Mouse (Mus musculus) WW6 (cell line): ENCODE results near the gene Gcg.

Experiments
- DNase-seq: peaks from one replicate; pipeline ENCODE4 v3.0.0-alpha.2; 2013; ENCODE audit warnings: low read depth, low spot score

The Gcg gene

DNA sequence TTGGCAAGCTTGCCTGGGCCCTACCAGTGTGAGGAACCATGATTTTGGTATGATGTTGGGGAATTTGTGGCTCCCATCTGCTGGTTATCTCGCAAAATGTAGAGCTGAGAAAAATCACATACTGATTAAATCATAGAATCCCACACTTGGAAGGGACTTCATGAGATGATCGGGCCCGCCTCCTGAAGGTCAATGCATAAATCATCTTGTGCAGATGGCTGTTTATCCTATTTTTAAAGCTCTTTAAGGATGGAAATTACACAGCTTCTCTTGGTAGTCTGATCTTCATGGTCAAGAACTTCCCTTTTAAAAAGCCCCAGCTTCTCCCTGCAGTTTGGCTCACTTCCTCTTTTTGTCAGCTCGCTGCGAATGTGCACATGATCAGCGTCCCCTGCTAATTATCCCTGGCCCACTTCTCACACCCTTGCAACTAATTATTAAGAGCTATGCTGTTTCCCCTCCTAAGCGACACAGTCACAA lies 23.2 kb downstream of the Gcg start:
- DNase-seq, result no peak

DNA sequence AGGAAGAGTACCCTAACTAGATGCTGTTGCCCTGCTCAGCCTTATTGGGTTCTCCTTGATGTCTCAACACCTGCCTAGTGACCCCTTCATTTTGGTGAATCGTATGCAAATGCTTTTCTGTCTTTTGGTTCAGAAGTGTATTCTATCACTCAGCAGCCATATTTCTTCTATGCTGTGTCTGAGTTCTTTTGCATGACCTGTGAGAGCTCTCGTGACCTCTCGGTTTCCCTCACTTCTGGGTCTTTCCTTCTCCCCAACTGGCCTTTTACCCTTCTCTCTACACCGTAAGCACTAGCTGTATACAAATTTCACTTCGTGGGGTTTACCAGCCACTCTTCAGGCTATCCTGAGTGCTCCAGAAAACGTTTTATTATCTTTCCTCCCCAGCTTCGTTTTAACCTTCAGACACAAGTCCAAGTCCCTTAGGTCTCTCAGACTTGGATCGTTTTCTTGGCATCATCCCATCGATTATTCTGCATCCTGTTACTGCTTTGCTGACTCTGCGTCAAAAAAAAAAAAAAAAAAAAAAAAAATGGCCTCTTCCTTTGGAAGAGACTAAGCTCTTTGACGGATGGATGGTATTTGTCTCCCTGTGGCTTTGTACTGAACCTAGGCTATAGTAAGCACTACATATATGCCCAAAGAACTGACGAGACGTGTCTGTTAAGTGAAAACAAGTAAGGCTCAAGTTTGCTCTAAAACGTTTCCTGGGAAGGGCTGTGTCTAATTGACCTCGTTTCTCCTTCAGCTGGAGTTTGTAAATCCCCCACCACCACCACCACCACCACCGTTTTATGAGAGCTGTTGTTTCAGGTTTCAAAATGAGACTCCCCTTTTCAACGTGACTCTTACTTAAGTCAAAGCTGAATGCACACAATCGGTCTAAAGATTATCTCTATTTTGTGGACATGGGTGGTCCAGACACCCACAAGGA lies 23.9 kb downstream of the Gcg start:
- DNase-seq, result no peak

DNA sequence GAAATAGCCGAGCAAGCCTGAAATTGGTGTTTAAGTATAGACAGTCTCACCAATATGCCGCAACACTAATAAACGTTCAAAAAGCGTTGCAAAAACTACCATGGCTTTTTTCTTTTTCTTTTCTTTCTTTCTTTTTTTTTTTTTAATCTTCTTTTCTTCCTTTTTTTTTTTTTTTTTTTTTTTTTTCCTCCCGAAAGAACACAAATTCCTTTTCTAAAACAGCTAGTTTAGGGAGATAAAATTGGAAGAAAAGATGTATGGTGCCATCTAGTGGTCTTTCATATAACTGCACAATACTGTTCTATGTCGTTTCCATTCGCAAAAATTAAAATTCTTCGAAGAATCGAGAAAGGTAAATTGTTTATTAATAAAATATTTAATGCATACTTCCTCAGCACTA lies 25.4 kb downstream of the Gcg start:
- no peak for DNase-seq

DNA sequence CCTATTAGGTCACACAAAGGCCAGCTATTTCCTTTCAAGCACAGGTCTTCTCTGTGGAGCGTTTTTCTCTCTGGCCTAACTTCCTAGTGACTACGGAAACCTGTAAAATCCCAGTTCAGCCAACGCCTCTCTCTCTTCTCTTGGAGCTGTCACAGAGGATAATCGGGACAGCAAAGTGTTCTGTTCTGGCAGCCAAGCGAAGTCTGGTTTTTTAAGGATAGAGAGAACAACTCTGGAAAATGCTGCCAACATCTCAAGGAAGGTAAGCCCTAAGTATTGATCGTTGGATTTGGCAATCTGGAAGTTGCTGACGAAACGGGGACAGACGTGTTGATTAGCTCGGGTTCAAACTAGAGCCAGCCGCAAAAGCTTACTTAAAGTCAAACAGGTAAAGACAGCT lies 28.5 kb downstream of the Gcg start:
- DNase-seq, result no peak

GRCm38 (mm10) chr2:62454033-62454432 lies 29.4 kb downstream of the Gcg start:
- DNase-seq, result no peak

DNA sequence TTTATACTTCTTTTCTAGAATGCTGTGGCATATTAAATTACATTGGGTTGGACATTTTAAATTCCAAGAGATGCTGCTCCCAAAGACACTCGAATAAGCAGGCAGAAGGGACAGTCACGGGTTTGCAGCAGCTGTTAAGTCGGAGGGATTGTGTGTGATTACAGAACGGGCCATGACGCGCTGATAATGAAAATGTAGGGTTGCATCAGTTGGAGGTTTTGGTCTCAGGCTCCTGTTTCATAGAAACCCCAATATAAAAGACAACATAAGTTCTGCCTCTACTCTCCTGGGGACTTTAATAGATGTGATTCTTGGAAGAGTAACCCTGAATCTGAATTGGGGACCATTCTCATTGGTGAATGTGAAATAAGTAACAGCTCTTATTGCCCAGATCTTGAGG lies 33.1 kb downstream of the Gcg start:
- no peak for DNase-seq

DNA sequence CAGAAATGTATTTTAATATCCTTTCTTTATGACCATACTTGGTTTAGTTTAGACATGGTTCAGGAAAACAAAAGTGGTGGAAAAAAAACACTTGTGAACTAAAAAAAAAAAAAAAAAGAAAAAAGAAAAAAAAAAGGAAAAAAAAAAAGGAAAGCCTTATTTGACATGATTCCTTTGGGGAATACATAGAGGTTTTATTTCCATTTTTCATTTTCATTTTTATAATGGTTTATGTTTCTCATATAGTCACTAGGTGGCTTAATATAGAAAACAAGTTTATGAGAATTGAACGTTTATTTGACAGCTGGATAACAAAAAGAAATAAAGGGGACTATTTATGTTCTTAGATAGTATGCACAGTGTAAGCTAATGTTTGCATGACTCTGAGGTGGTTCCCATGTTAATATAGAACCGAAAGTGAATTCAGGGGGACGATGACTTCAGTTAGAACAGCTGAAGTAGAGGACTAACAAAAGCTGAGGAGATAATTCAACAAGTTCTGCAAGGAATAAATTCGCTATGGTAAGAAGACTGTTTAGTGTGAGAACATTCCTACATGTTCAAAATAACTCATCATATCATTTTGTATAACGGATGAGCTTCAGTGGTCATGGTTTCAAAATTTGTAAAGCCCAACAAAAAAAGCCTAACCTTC lies 33.6 kb downstream of the Gcg start:
- no peak for DNase-seq

DNA sequence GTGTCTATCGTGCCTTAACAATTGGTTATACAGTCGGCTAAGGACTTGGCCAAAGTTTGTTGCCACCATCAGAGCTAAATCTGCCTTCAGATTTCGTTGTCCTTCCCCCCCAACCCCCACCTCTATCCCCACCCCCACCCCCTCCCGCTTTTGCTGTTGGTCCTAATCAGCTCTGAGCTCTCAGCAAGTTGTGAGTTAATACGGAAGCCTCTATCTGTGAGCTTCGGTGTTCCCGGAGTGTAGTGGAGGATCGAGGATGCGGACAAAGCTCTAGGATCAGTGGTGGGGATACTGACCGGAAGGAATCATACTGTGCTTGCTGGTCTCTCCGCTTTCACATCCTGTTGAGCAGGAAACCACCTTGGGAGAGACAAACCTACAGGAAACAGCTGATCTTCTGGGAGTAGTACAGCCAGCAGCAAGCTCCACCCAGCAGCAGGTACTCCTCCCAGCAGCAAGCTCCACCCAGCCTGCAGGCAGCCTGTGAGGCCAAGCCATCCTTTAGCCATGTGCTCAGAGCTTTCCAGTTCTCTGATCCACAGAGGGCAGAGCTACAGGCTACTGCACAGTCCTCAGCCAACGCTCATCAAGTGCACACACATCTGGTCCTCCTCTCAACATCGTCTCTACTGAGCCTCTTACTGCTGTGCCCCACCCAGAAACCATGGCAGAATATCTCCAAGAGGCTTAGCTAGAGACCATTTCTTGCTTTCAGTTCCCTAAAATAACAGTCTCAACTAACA lies 42.5 kb downstream of the Gcg start:
- peak; percentile 20 for DNase-seq

DNA sequence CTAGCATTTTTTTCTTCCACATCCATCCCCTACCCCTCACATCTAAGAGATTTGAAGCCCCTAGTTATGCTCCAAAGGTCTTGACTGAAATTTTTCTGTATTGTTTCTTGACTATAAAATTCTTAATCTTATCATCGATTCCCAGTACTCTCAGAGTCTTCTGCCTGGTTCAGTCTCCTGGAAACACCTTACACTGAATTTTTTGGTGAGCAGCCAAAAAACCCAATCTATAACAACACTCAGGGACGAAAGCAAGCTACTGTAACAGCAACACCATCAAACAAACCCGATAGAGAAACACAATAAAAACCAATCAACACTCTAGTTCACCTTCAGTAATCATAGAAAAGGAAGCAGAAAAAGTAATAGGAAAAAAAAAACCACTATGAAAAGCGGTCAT lies 43.4 kb downstream of the Gcg start:
- no peak for DNase-seq

DNA sequence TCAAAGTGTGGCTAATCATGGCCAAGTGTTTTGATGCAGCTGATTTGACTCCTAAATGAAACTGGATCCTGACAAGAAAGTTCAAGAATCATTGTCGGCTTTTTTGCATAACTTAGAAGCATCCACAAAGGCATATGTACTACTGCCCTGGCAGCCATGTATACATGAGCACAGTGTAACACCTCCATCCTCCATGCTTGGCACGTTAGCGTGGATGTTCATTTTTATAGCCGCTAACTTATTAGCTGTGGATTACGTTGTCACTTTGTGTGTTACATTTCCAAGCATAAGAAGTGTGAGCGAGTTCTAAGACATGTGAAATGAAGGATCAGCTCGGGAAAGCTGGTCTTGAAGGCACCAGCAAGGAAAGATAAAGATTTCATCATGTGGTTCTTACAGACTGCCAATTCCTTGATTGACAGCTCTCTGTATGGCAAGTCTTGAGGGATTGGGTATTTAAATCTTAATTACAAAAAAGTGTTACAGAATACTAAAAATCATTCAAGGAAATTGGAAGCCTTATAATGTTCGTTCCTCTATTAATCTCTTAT lies 52.1 kb downstream of the Gcg start:
- no peak for DNase-seq

DNA sequence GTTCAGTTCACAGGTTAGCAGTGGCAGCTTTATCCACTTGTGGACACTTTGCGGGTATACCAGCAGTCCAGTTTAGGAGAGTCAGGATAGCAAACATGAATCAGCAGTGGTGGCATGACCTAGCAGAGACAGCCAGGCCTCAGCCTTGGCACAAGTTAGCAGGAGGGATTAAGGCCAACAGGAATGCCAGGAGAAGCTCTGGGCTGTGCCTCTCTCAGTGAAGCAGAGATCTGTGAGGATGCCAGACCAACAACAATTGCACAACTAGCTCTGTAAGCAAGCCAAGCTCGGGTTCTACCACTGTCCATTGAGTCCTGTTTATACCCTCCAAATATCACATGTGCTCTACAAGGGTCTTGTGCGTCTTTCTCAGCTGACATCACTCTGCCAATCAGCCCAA lies 57.5 kb downstream of the Gcg start:
- no peak for DNase-seq
